Mouse (Mus musculus): Measurements from ENCODE around the gene Focad. TPM values are rescaled to one million over a fixed set of nuclear protein-coding genes. Genes with fewer than 3 reads are reported as not detected.

Gene Focad
- total RNA-seq (2021), result 10 to 100 TPM; 45.8 to 57.9 TPM

- intact Hi-C loops (cut with DNase I), result loop anchor here (1.0 to 2.0 kb wide), 3 partner anchors 42 to 309 kb away; partner anchors contain the start of gene Mllt3
- DNase-seq (ENCODE audit: low spot score in 2 of 2), result peak; percentile 97 to 99
Measured at GRCm38 (mm10) chr4:88094062-88094767, at the start of gene Focad. Gene Focad (plus strand): TSS chr4:88094629.

GRCm38 (mm10) chr4:88045151-88045550, 49.3 kb upstream of the Focad start:
- intact Hi-C loops (cut with DNase I), result no loop called here
- no peak for DNase-seq (ENCODE audit: low spot score in 2 of 2)

GRCm38 (mm10) chr4:88046280-88046679, 48.1 kb upstream of the Focad start:
- DNase-seq (ENCODE audit: low spot score in 2 of 2), result no peak
- intact Hi-C loops (cut with DNase I), result no loop called here

GRCm38 (mm10) chr4:88075388-88075787, 19.0 kb upstream of the Focad start:
- intact Hi-C loops (cut with DNase I), result loop anchor here (10.0 kb wide), 1 partner anchor 1811 kb away; no protein-coding TSS in a partner anchor
- DNase-seq (ENCODE audit: low spot score in 2 of 2), result no peak

- no peak for DNase-seq (ENCODE audit: low spot score in 2 of 2)
- intact Hi-C loops (cut with DNase I), result loop anchor here (10.0 kb wide), 1 partner anchor 1814 kb away; no protein-coding TSS in a partner anchor
Measured at GRCm38 (mm10) chr4:88078983-88079382, 15.4 kb upstream of the Focad start.

- no peak for DNase-seq (ENCODE audit: low spot score in 2 of 2)
- intact Hi-C loops (cut with DNase I), result no loop called here
Measured at GRCm38 (mm10) chr4:88081417-88081816, 13.0 kb upstream of the Focad start.

GRCm38 (mm10) chr4:88081885-88082284, 12.5 kb upstream of the Focad start:
- intact Hi-C loops (cut with DNase I), result no loop called here

GRCm38 (mm10) chr4:88082381-88082780, 12.0 kb upstream of the Focad start:
- no peak for DNase-seq (ENCODE audit: low spot score in 2 of 2)
- intact Hi-C loops (cut with DNase I), result no loop called here

More at GRCm38 (mm10) chr4:88081885-88082284, 12.5 kb upstream of the Focad start:
- no peak for DNase-seq (ENCODE audit: low spot score in 2 of 2)

GRCm38 (mm10) chr4:88083781-88084180, 10.6 kb upstream of the Focad start:
- intact Hi-C loops (cut with DNase I), result no loop called here
- DNase-seq (ENCODE audit: low spot score in 2 of 2), result no peak

- DNase-seq (ENCODE audit: low spot score in 2 of 2), result no peak
- intact Hi-C loops (cut with DNase I), result no loop called here
Measured at GRCm38 (mm10) chr4:88090316-88090715, 4.1 kb upstream of the Focad start.

- DNase-seq (ENCODE audit: low spot score in 2 of 2), result peak in 1 of 2 experiments; percentile 21
- intact Hi-C loops (cut with DNase I), result loop anchor here (1.0 to 2.0 kb wide), 3 partner anchors 41 to 310 kb away; partner anchors contain the start of gene Mllt3
Measured at GRCm38 (mm10) chr4:88094768-88095420, 465 bp downstream of the Focad start.

- DNase-seq (ENCODE audit: low spot score in 2 of 2), result no peak
- intact Hi-C loops (cut with DNase I), result loop anchor here (2.0 kb wide), 1 partner anchor 311 kb away; no protein-coding TSS in a partner anchor
Measured at GRCm38 (mm10) chr4:88095693-88096092, 1.3 kb downstream of the Focad start.

GRCm38 (mm10) chr4:88108585-88108984, 14.2 kb downstream of the Focad start:
- intact Hi-C loops (cut with DNase I), result no loop called here

GRCm38 (mm10) chr4:88117331-88117730, 22.9 kb downstream of the Focad start:
- DNase-seq (ENCODE audit: low spot score in 2 of 2), result no peak
- intact Hi-C loops (cut with DNase I), result no loop called here

More at GRCm38 (mm10) chr4:88108585-88108984, 14.2 kb downstream of the Focad start:
- no peak for DNase-seq (ENCODE audit: low spot score in 2 of 2)

GRCm38 (mm10) chr4:88117942-88118341, 23.5 kb downstream of the Focad start:
- DNase-seq (ENCODE audit: low spot score in 2 of 2), result peak in 1 of 2 experiments; percentile 47
- intact Hi-C loops (cut with DNase I), result no loop called here

GRCm38 (mm10) chr4:88118750-88119395, 24.4 kb downstream of the Focad start:
- intact Hi-C loops (cut with DNase I), result no loop called here
- no peak for DNase-seq (ENCODE audit: low spot score in 2 of 2)

- DNase-seq (ENCODE audit: low spot score in 2 of 2), result no peak
- intact Hi-C loops (cut with DNase I), result no loop called here
Measured at GRCm38 (mm10) chr4:88120091-88120490, 25.7 kb downstream of the Focad start.

GRCm38 (mm10) chr4:88122472-88122871, 28.0 kb downstream of the Focad start:
- intact Hi-C loops (cut with DNase I), result no loop called here
- no peak for DNase-seq (ENCODE audit: low spot score in 2 of 2)

GRCm38 (mm10) chr4:88135936-88136335, 41.5 kb downstream of the Focad start:
- intact Hi-C loops (cut with DNase I), result loop anchor here (1.0 kb wide), 1 partner anchor 42 kb away; the partner anchor contains the start of gene Focad
- DNase-seq (ENCODE audit: low spot score in 2 of 2), result no peak

GRCm38 (mm10) chr4:88136528-88136927, 42.1 kb downstream of the Focad start:
- intact Hi-C loops (cut with DNase I), result loop anchor here (1.0 kb wide), 1 partner anchor 42 kb away; the partner anchor contains the start of gene Focad
- no peak for DNase-seq (ENCODE audit: low spot score in 2 of 2)
